Mouse (Mus musculus) megakaryocyte, embryonic 14.5 days (primary cell): Measurements from ENCODE around the gene Foxd3.

Experiments
- FLI1 ChIP-seq: IDR thresholded peaks from 2 replicates; pipeline ENCODE4 v1.6.1; 2012; ENCODE audit warnings: low read length, inconsistent platforms, mixed read lengths
- GATA1 ChIP-seq: IDR thresholded peaks from 3 replicates; pipeline ENCODE4 v1.6.1; 2012; ENCODE audit warnings: mixed read lengths, low read length, inconsistent platforms, borderline replicate concordance

DNA sequence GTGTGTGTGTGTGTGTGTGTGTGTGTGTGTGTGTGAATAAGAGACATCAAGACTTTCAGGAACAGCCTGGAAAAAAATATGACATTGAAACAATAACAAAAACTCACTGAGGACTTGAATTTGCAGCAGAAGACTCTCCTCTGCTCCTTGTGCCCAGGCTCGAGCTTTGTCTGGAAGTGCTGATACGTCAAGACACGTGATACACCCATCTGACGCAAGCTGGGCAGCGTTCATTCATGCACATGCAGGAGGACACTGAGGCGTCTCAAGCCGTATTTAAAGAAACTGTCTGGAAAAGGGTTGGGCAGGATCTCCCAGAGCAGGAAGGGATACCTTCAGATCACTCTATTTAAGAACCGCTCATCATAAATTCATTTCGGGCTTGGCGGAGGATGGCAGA is 43.9 kb upstream of the Foxd3 start:
- no peak for TF ChIP-seq GATA1
- no peak for TF ChIP-seq FLI1
